Mouse (Mus musculus) embryonic fibroblast, embryonic 13.5 days (primary cell): Measurements from ENCODE around the gene Gm9376.

ENCODE experiments used
- CTCF ChIP-seq: IDR thresholded peaks from 2 replicates; pipeline ENCODE4 v1.5.1; 2011; ENCODE audit warnings: mild to moderate bottlenecking, control low read depth, low read length, moderate library complexity, borderline replicate concordance; ENCODE audit not compliant: insufficient read depth
- POLR2A ChIP-seq: IDR thresholded peaks from 2 replicates; pipeline ENCODE4 v1.6.1; 2011; ENCODE audit warnings: low read depth, mild to moderate bottlenecking, control low read depth, low read length, moderate library complexity

GRCm38 (mm10) chr14:118290009-118290408 lies 23.2 kb downstream of the Gm9376 start:
- no peak for TF ChIP-seq CTCF
- TF ChIP-seq POLR2A: no peak
